Mouse (Mus musculus) megakaryocyte-erythroid progenitor cell, adult 5-6 weeks (primary cell): Measurements from ENCODE around the gene Zcchc2. TPM values are rescaled to one million over a fixed set of nuclear protein-coding genes. Genes with fewer than 3 reads are reported as not detected.

Source experiments
- ATAC-seq: replicated peaks from 2 replicates; pipeline ENCODE4 v1.8.0; 2016; ENCODE audit warnings: mild to moderate bottlenecking, inconsistent platforms; ENCODE audit not compliant: severe bottlenecking, poor library complexity, low FRiP score, low TSS enrichment
- total RNA-seq, 2 experiments: library from RNA; stranded (forward) in 1 of 2; stranded (reverse) in 1 of 2; fragments of 200-1000, 215-1000 nt in 1 of 2; fragments of >200 nt in 1 of 2; fragmentation: Nextera tagmentation in 1 of 2; gene quantifications; 2 replicates each; pipeline ENCODE4 v1.2.3; 2014 to 2017

Gene Zcchc2
- total RNA-seq, 2 experiments from 2014 or later = 14.2 to 18.3 TPM

DNA sequence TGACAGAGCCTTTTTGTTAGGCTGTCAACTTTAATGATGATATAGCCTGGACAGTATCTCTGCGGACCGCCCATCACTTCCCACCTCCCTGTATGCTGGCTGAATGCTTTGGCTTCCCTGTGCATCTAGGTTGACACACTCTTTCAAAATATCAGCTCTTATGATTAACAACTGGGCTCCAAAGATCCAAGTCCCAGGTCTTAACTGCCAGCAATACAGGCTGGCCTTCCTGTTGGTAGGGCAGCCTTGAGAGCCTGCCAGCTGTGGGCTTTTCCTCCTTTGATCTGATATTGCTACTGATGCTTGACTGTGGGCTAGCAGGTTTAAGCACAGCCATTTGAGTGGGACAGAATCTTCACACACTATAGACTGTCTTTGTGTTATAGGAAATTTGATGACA, 74.5 kb downstream of the Zcchc2 start:
- ATAC-seq = no peak

DNA sequence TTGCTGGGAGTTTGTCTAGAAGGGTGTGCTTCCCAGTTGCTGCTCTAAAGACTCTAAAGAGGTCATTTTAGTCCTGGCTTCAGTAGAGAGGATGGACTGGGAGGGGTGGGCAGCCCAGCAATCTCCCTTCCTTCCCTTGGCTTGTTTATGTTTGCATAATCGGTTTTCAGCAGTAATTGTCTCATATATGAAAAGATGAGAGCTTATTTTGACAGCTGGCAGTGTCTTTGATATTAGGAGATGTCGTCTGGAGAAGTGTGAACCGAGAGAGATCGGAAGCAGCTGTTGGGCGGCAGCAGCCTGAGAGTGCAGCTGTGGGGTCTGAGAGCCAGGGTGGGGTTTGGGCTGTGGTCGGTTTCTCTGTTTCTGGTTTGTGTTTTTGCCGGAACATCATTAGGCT, 75.5 kb downstream of the Zcchc2 start:
- ATAC-seq = no peak

DNA sequence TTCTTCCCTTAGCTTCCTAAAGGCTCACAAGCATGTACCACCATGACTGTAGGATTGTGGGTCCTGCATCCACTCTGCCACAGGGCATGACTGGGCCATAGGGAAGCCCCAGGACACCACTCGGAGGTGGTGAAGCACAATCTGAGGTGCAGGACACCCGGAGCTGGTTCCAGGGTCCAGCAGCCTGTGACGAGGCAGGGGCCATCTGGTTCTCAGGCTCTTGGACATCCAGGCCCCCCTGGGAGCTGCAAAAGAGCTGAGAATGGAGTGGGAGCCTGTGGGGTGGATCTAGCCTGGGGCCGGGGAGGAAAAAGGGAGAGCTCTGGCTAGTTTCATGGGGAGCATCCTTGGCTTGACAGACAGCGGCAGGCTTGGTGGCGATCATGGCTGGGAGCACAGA, 77.1 kb downstream of the Zcchc2 start:
- ATAC-seq = no peak

DNA sequence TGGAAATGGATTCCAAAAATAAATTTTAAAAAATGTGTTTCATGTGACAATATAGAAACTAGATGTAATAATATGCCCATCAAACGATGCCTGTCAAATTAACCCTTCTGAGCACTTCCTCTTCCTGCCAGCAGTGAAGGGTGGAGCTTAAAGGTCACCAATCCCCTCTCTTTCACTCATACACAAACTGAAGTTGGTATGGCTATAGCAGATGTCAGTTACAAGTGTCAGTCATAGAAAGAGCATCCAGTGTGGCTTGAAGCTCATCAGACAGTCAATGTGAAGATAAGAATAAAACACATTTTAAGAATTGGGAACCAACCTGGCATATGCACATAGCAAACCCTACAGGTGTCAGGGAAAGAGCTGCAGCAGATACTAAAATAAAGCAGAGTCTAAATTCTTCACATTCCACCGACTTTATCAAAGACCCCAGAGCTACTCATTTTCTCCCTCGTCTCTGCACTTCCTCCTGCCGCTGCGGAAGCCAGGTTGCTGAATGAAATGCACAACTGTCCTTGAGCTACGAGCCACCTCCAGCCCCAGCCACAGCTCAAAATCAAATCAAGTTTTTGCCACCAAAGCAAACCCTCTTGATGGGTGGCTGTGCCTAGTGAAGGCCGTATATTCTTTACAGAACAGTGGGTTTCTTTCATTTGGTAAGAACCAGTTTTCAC, 79.8 kb downstream of the Zcchc2 start:
- ATAC-seq = no peak

DNA sequence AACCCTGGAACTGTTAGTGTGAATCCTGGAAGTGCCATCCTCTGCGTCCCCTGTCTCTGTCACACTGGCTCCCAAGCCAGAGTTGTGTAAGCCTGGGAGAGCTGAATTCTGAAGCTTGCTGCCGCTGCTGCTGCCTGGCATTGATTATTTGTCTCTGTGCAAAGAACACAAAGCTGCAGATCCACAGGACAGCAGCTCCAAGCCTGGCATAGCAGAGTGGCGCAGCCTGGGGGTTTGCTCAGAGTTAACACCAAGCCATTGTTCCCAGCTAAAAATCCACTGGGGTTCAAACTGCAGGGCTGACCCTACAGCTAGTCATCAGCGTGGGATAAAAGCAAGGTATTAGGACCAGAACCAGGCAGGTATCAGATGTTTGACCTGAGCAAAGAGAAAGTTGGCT, 80.6 kb downstream of the Zcchc2 start:
- ATAC-seq = no peak

DNA sequence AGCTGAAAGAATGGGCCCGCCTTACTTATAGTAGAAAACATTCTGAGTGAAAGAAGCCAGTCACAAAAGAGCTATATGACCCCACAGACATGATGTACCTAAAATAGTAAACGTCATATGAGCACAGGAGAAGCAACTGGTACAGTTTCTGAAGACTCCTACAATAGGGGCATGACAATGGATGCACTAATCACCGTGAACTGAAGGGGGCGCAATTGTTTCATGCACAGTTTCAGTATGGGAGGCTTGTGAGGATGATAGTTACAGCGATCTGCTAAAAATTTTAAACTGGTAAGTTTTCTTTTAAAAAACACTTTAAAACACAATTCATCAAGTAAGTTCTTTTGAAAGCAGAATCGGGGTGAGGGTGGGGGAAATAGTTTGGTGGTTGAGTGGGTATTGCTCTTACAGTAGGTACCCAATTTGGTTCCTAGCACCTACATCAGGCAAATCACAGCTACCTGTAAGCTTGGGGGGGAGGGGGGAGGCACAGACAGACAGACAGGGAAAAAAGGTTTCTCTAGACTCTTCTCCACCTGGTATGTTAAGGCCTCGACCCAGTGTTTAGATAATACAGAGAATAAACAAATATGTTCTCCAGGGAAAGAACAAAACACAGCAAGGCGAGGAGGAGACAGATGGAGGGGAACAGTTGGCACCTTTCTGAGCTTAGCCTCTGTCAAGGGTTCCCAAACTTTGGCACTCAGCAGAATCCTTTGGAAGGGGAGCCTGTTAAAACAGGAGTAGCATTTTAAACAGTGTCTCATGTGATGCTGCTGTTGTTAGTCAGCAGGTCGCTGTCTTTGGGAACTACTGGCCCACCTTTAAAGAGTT, 81.2 kb downstream of the Zcchc2 start:
- ATAC-seq = peak; percentile 86

DNA sequence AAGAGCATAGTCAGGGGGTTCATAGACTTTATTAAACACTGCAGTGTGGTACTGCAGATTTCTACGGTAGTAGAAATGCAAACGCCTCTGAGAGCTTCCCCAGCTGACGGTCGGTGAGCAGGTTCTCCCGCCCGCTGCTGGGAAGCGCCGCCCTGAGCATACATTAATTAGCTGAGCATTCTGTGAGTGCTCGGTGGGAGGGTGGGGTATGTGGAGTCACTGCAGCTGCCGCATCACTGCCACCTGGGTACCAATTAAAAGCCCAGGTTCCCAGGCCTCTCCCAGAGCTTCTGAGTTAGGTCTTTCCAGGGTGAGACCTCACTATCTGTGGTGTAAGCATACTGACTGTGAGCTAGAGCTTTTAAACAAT, 81.8 kb downstream of the Zcchc2 start:
- ATAC-seq = no peak

DNA sequence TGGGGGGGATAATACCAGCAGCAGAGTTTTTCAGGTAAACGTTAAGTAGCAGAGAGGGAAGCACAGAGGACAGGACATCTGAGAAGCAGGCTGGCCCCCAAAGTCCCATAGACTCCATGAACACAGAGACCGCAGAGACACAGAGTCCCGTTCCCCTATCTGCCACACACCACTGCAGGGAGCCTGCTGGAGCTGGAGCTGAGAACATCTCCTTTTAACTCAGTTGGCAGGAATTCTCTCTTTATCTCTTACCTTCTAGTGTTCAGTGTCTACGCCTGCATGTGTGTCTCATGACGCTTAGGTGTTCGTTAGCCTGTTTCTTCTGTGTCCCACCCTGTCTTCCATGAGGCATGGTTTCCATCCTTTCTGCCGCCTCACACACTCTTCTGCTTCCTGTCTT, 83.0 kb downstream of the Zcchc2 start:
- no peak for ATAC-seq

DNA sequence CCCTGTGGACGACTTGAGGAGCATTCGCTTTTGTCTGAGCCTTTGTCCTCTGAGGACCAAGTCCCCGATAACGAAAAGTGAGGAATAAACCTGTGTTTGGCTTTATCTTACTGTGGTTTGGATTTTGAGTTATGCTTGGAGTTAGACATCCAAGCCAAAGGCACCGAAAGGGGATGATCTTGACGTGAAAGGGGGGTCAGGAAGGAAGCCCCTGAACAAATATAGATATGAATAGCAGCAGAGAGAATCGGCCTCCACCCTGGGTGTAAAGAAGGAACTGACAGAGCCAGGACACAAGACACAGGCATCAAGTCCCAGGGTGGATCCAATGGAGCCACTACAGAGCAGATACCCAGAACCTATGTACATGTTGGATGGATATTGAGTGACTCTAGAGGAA, 83.9 kb downstream of the Zcchc2 start:
- ATAC-seq = no peak

DNA sequence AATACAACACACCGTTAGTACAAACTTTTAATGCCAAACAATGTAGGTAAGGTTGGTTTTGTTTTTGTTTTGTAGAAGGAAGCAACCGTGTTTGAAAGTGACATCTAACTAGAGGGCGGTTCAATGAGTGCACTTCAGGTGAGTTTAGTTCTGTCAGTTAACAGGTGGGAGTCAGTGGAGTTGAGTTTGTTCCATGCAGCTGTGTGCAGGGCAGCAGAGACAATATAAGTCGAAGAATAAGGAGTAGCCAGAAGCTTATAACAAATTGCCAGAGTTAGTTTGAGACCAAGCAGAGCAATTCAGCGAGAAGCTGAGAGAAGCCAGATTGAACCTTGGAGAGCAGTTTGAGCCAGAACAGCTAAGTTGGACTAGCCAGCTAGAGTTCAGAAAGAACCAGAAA, 84.5 kb downstream of the Zcchc2 start:
- ATAC-seq = no peak

DNA sequence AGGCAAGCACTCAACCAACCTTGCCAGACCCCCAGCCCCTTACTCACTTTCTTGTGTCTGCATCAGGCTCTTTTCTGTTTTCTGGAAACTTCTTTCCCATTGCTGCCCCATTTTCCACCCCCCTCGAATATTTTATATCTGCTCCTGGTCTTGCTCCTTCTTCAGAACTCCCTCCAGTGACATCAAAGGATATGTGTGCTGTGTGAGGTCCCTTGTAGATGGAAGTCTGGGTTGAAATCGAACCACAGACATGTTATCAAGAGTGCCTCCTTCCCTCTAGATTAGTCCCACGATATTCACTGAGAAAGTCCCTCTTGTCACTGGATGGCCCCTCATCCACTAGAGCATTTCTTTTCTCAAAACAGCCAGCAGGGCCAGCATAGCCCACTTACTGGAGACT, 86.4 kb downstream of the Zcchc2 start:
- ATAC-seq = no peak

DNA sequence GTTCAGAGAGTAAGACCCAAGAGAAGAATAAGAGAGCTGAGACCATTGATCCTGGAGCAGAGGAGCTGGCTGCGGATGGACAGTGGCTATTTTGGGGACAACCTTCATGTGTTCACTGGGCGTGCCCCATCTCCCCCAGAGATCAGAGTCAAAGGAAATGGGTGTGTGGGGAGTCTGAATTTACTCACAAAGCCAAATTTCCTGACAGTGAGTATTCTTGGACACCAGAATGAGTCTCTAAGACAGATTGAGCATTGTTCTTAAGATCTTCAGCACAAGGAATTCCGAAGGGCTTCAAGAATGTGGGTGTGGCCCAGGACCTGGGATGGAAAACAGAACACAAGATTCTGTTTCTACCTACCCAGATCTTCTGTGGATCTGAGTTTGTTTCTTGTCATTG, 87.0 kb downstream of the Zcchc2 start:
- ATAC-seq = no peak

Other genes with a start within 250 kb of the Zcchc2 start
- 0.30 TPM in 1 of 2 replicates, not detected in the other for gene Tnfrsf11a, start 209.7 kb upstream of the Zcchc2 start, total RNA-seq (2014; fragmentation: Nextera tagmentation)
- gene Tnfrsf11a, start 209.7 kb upstream of the Zcchc2 start, total RNA-seq (2017) = 0.11 TPM in 1 of 2 replicates, not detected in the other
- gene Phlpp1, start 181.3 kb downstream of the Zcchc2 start, total RNA-seq (2014; fragmentation: Nextera tagmentation) = 2.1 and 7.1 TPM in 2 replicates
- 1.6 and 2.3 TPM in 2 replicates for gene Phlpp1, start 181.3 kb downstream of the Zcchc2 start, total RNA-seq (2017)